8 mouse cellular contexts compared by ENCODE assay signal in genomic region chr4:3081148-3081952, GRCm38 (mm10).
DNase-seq lines count a peak whose midpoint lies in the region; ATAC-seq and TF ChIP-seq lines count a peak whose summit lies in the region.

No protein-coding gene starts in this region.

- H3K4me2 ChIP-seq in kidney, embryonic 15.5 days: no peak overlapping the region
- no peak overlapping the region for H3K4me2 ChIP-seq in embryonic facial prominence, embryonic 12.5 days (replicated peaks)
- no peak overlapping the region for H3K4me2 ChIP-seq in hindbrain, embryonic 11.5 days (replicated peaks; ENCODE audit: low read depth, low read length)
- H3K4me2 ChIP-seq in liver, postnatal 0 days (ENCODE audit: low read depth, low read length): no peak overlapping the region
- no peak overlapping the region for H3K4me2 ChIP-seq in stomach, postnatal 0 days (replicated peaks; ENCODE audit: low read depth)

- H3K27ac ChIP-seq in kidney, embryonic 15.5 days: no peak overlapping the region
- H3K27ac ChIP-seq in embryonic facial prominence, embryonic 12.5 days: no peak overlapping the region
- no peak overlapping the region for H3K27ac ChIP-seq in hindbrain, embryonic 11.5 days (ENCODE audit: low read depth, low read length)
- no peak overlapping the region for H3K27ac ChIP-seq in liver, postnatal 0 days (ENCODE audit: low read depth)
- no peak overlapping the region for H3K27ac ChIP-seq in stomach, postnatal 0 days (replicated peaks)

- H3K9me3 ChIP-seq in kidney, embryonic 15.5 days (replicated peaks): peaks cover 57% of the 10 kb centered on the region
- peaks cover 74% of the 10 kb centered on the region for H3K9me3 ChIP-seq in embryonic facial prominence, embryonic 12.5 days
- peaks cover 72% of the 10 kb centered on the region for H3K9me3 ChIP-seq in hindbrain, embryonic 11.5 days (ENCODE audit: control insufficient read depth, low read length)
- peaks cover 24% of the 10 kb centered on the region for H3K9me3 ChIP-seq in liver, postnatal 0 days (ENCODE audit: low read length)
- peaks cover 57% of the 10 kb centered on the region for H3K9me3 ChIP-seq in stomach, postnatal 0 days (ENCODE audit: control insufficient read depth, low read length)

- H3K9ac ChIP-seq in kidney, embryonic 15.5 days: no peak overlapping the region
- no peak overlapping the region for H3K9ac ChIP-seq in embryonic facial prominence, embryonic 12.5 days
- no peak overlapping the region for H3K9ac ChIP-seq in hindbrain, embryonic 11.5 days (ENCODE audit: low read depth, low read length)
- H3K9ac ChIP-seq in liver, postnatal 0 days (replicated peaks): no peak overlapping the region
- no peak overlapping the region for H3K9ac ChIP-seq in stomach, postnatal 0 days (ENCODE audit: low read length)

- no peaks in the 10 kb centered on the region for H3K4me1 ChIP-seq in kidney, embryonic 15.5 days
- H3K4me1 ChIP-seq in embryonic facial prominence, embryonic 12.5 days: no peaks in the 10 kb centered on the region
- H3K4me1 ChIP-seq in hindbrain, embryonic 11.5 days (replicated peaks; ENCODE audit: control insufficient read depth, insufficient read depth, low read length): no peaks in the 10 kb centered on the region
- H3K4me1 ChIP-seq in liver, postnatal 0 days (ENCODE audit: insufficient read depth): no peaks in the 10 kb centered on the region
- no peaks in the 10 kb centered on the region for H3K4me1 ChIP-seq in stomach, postnatal 0 days (replicated peaks; ENCODE audit: control insufficient read depth, insufficient read depth)

- H3K36me3 ChIP-seq in kidney, embryonic 15.5 days: no peaks in the 10 kb centered on the region
- no peaks in the 10 kb centered on the region for H3K36me3 ChIP-seq in embryonic facial prominence, embryonic 12.5 days
- peaks cover 3% of the 10 kb centered on the region; the same call in 1 of the 2 replicates for H3K36me3 ChIP-seq in hindbrain, embryonic 11.5 days (ENCODE audit: control insufficient read depth, insufficient read depth, low read length)
- no peaks in the 10 kb centered on the region for H3K36me3 ChIP-seq in liver, postnatal 0 days (replicated peaks; ENCODE audit: insufficient read depth, low read length)
- no peaks in the 10 kb centered on the region for H3K36me3 ChIP-seq in stomach, postnatal 0 days (ENCODE audit: control insufficient read depth, insufficient read depth, low read length)

- ATAC-seq in kidney, embryonic 15.5 days (replicated peaks; ENCODE audit: low FRiP score): peak; percentile 13; the same call in 1 of the 2 replicates
- ATAC-seq in embryonic facial prominence, embryonic 12.5 days (ENCODE audit: insufficient number of reproducible peaks, insufficient read depth, low FRiP score, low TSS enrichment): peak; percentile 6
- peak; percentile 20 for ATAC-seq in hindbrain, embryonic 11.5 days (ENCODE audit: low FRiP score)
- ATAC-seq in liver, postnatal 0 days: peak; percentile 14
- ATAC-seq in stomach, postnatal 0 days (ENCODE audit: low FRiP score, low TSS enrichment): peak; percentile 36

- 56% methylated on average over 6 of the region's 6 CpGs for WGBS in kidney, embryonic 15.5 days
- 58% methylated on average over 6 of the region's 6 CpGs for whole genome bisulfite sequencing in embryonic facial prominence, embryonic 12.5 days
- WGBS in hindbrain, embryonic 11.5 days: 61% methylated on average over 6 of the region's 6 CpGs
- WGBS in liver, postnatal 0 days (ENCODE audit: insufficient replicate concordance): 53% methylated on average over 6 of the region's 6 CpGs
- 58% methylated on average over 6 of the region's 6 CpGs for WGBS in stomach, postnatal 0 days

- H3K4me3 ChIP-seq in kidney, embryonic 15.5 days (replicated peaks): no peak overlapping the region
- no peak overlapping the region for H3K4me3 ChIP-seq in embryonic facial prominence, embryonic 12.5 days
- H3K4me3 ChIP-seq in hindbrain, embryonic 11.5 days (ENCODE audit: low read depth, low read length): no peak overlapping the region
- H3K4me3 ChIP-seq in liver, postnatal 0 days (ENCODE audit: low read depth, low read length): no peak overlapping the region
- H3K4me3 ChIP-seq in stomach, postnatal 0 days (ENCODE audit: low read depth, low read length): no peak overlapping the region

- no peaks in the 10 kb centered on the region for H3K27me3 ChIP-seq in kidney, embryonic 15.5 days
- H3K27me3 ChIP-seq in embryonic facial prominence, embryonic 12.5 days: no peaks in the 10 kb centered on the region
- no peaks in the 10 kb centered on the region for H3K27me3 ChIP-seq in hindbrain, embryonic 11.5 days (ENCODE audit: control insufficient read depth, insufficient read depth, low read length)
- H3K27me3 ChIP-seq in liver, postnatal 0 days (ENCODE audit: insufficient read depth, low read length): no peaks in the 10 kb centered on the region
- H3K27me3 ChIP-seq in stomach, postnatal 0 days (ENCODE audit: control insufficient read depth, insufficient read depth, low read length): no peaks in the 10 kb centered on the region

- TF ChIP-seq CTCF in liver, postnatal 0 days (IDR thresholded peaks at IDR 0.05; ENCODE audit: low read depth): no peak
- TF ChIP-seq CTCF in stomach, postnatal 0 days (IDR thresholded peaks at IDR 0.05; ENCODE audit: low read depth): no peak

- TF ChIP-seq EP300 in liver, postnatal 0 days (IDR thresholded peaks at IDR 0.05; ENCODE audit: low read depth): no peak
- TF ChIP-seq EP300 in stomach, postnatal 0 days (optimal IDR thresholded peaks at IDR 0.05): no peak

- DNase-seq in kidney, adult 9 months: no peak
- DNase-seq in hindbrain, embryonic 11.5 days (ENCODE audit: low spot score): no peak
- peak; percentile 25 for DNase-seq in liver, postnatal 0 days
- DNase-seq in stomach, postnatal 0 days (ENCODE audit: low spot score): peak; percentile 20
- no peak for DNase-seq in adipocyte (ENCODE audit: low spot score)
- DNase-seq in layer of hippocampus, postnatal 25 days (ENCODE audit: extremely low spot score in 1 of 2, low spot score in 1 of 2): no peak

Comparison
In these comparisons a context has a peak if more than half of its experiments do, and no peak if none do; other contexts are left out.
1. DNase-seq: peak in liver, postnatal 0 days (single experiment) and stomach, postnatal 0 days (single experiment); none in kidney, adult 9 months (single experiment), hindbrain, embryonic 11.5 days (single experiment), adipocyte (single experiment) and layer of hippocampus, postnatal 25 days (0 of 2).
2. Peak in every context shown above with its lines, with median percentiles within 50 percentile points of each other: ATAC-seq.